Mouse (Mus musculus): Measurements from ENCODE around the gene Mrps18b.

DNA sequence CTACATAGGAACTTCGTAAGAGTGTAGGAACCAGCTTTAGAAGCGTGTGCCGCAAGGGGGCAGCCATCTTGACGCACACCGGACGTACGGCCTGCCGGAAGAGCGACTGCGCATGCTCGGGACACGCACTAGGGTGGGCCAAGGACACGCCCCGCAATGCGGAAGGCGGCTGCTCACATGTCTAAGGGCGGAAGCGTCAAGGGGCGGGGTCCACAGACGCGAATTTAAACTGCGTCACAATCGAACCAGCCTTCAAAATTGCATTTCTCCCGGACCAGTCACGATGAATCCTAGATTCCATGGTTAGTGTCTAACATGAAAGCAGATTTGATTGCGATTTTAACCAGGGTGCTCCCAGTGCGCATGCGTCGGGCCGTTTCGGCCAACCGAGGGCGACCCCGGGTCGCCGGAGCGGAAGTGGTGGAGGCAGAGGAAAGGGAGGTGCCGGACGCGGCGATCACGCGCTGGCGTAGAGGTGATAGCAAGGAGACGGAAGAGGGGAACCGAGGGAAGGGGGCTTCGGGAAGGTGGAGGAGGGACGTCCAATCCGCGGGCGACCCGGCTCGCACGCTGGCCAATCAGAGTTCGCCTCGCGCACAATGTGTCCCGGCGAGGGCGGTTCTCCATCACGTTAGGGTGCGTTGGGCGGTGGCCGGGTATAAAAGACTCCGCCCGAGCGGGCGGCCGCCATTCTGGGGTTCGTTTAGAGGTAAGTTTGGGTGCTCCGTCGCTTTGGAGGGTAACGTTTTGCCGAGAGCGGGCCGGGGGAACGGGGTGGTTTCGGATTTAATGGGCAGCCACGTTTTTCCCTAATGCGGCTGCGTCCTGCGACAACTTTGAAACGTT, at the start of gene Mrps18b, which contains the start of gene Ppp1r10:
- TF ChIP-seq CTCF (IDR thresholded peaks at IDR 0.05; ENCODE audit: borderline replicate concordance, insufficient read depth, low read depth, low read length) = peak; percentile 53; the same call in 1 of the 2 replicates
- peak; percentile 98 for TF ChIP-seq POLR2A (IDR thresholded peaks at IDR 0.05; ENCODE audit: borderline replicate concordance, insufficient read depth, low read length)
